Mouse (Mus musculus) embryonic facial prominence, embryonic 13.5 days (tissue): ENCODE results near the gene Fbxl14. TPM values are rescaled to one million over a fixed set of nuclear protein-coding genes. Genes with fewer than 3 reads are reported as not detected.

ENCODE experiments used
- ATAC-seq: fragments of 200-750 bp; cut with Nextera tagmentation; 2 replicates; pipeline ENCODE4 v1.8.0; 2017; ENCODE audit warnings: low read depth; ENCODE audit not compliant: insufficient number of reproducible peaks, insufficient read depth, low FRiP score, low TSS enrichment
- H3K27ac ChIP-seq: fragments of 300-500 bp; sonication (generic); 2 replicates; pipeline ENCODE4 v1.5.1; 2015; ENCODE audit warnings: moderate library complexity, mild to moderate bottlenecking, inconsistent platforms
- H3K27me3 ChIP-seq: fragments of 300-500 bp; sonication (generic); 2 replicates; pipeline ENCODE4 v1.6.1; 2015; ENCODE audit warnings: mild to moderate bottlenecking, inconsistent platforms
- H3K36me3 ChIP-seq: fragments of 300-500 bp; sonication (generic); 2 replicates; pipeline ENCODE4 v1.6.1; 2015; ENCODE audit warnings: mild to moderate bottlenecking, inconsistent platforms
- H3K4me1 ChIP-seq: fragments of 300-500 bp; sonication (generic); 2 replicates; pipeline ENCODE4 v1.6.1; 2015; ENCODE audit warnings: inconsistent platforms
- H3K4me2 ChIP-seq: fragments of 300-500 bp; sonication (generic); 2 replicates; pipeline ENCODE4 v1.6.1; 2015; ENCODE audit warnings: moderate library complexity, mild to moderate bottlenecking, inconsistent platforms
- H3K4me3 ChIP-seq: fragments of 300-500 bp; sonication (generic); 2 replicates; pipeline ENCODE4 v1.5.1; 2015; ENCODE audit warnings: mild to moderate bottlenecking, inconsistent platforms
- H3K9ac ChIP-seq: fragments of 300-500 bp; sonication (generic); 2 replicates; pipeline ENCODE4 v1.6.1; 2015; ENCODE audit warnings: mild to moderate bottlenecking, inconsistent platforms
- H3K9me3 ChIP-seq: fragments of 300-500 bp; sonication (generic); 2 replicates; pipeline ENCODE4 v1.6.1; 2016; ENCODE audit warnings: inconsistent platforms
- WGBS: fragments of 180-500 bp; shearing (Covaris S2); methylation state at CpG from one replicate; pipeline ENCODE4 v1.1.7; 2015; ENCODE audit warnings: mixed read lengths; 5-methylcytosine and 5-hydroxymethylcytosine counted together
- polyA plus RNA-seq: library from polyadenylated mRNA; unstranded; fragments of >200 nt; fragmentation: Nextera tagmentation; extraction: Ambion mirVana; gene quantifications from 2 replicates; pipeline ENCODE4 v1.2.1, GENCODE M21; 2015

The Fbxl14 gene
- polyA plus RNA-seq, 1 experiment from 2014 or later = 3.8 TPM

DNA sequence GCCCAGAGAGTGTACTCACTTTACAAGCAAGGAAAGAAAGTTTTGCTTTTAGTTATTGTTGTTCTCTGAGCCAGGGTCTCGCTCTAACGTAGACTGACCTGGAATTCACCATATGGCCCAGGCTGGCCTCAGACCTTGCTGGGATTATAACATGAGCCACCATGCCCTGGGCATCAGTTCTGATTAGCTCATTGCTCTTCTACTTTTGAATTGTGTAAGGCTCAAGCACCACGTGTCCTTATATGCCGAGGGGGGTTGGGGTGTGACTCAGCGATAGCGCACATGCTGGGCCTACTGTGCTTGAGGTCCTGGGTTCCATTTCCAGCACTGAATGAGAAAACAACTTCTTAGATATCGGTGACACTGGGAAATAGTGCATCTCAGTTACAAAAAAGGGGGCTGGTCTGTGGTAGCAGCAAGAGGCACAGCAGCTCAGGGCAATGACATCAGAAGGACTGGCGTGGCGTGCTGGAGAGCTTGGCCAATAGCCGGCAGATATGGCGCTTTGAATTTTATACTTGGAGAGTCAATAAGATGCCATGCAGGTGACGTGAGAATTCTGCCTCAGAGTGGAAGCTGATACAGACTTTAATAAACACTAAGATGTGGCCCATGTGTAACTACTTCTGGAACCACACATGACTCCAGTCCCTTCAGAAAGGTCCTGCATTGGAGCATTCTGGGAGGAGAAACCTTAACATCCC is 7.1 kb downstream of the Fbxl14 start:
- no peak overlapping the region for H3K4me3 ChIP-seq
- no peak overlapping the region for H3K4me2 ChIP-seq
- no peak for ATAC-seq
- peaks cover 22% of the 10 kb centered on the region for H3K36me3 ChIP-seq
- H3K9ac ChIP-seq = no peak overlapping the region
- H3K27ac ChIP-seq = no peak overlapping the region
- H3K9me3 ChIP-seq = no peaks in the 10 kb centered on the region
- WGBS = 78% methylated on average over 12 of the region's 12 CpGs
- peaks cover 57% of the 10 kb centered on the region for H3K4me1 ChIP-seq
- H3K27me3 ChIP-seq = no peaks in the 10 kb centered on the region

DNA sequence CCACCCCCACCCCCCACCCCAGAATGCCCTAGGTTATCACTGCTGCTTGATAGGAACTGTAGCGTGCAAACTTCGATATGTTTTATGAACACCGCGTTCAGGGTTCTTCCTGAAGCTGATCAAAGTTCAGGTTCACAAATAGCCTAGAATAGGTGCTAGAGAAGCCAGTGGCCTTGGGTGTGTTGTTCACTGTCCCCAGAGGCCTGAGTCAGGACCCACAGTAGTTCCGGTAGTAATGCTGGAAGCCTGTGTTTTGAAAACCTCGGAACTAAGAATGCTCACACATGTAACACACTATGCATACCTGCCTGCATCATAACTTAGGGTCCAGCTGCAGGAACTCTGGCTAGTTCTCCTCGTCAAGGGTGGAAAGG is 7.6 kb downstream of the Fbxl14 start:
- H3K27me3 ChIP-seq = no peaks in the 10 kb centered on the region
- no peak overlapping the region for H3K9ac ChIP-seq
- H3K36me3 ChIP-seq = peaks cover 22% of the 10 kb centered on the region
- H3K27ac ChIP-seq = no peak overlapping the region
- no peak overlapping the region for H3K4me3 ChIP-seq
- H3K9me3 ChIP-seq = no peaks in the 10 kb centered on the region
- no peak overlapping the region for H3K4me2 ChIP-seq
- 88% methylated on average over 7 of the region's 7 CpGs for WGBS
- peaks cover 53% of the 10 kb centered on the region for H3K4me1 ChIP-seq
- no peak for ATAC-seq

GRCm38 (mm10) chr6:119487619-119488018 is 8.2 kb downstream of the Fbxl14 start:
- Histone ChIP-seq H3K4me3 (no peak overlapping the region), H3K4me2 (no peak overlapping the region), H3K36me3 (peaks cover 22% of the 10 kb centered on the region), H3K9ac (no peak overlapping the region), H3K4me1 (peaks cover 52% of the 10 kb centered on the region), H3K27me3 (no peaks in the 10 kb centered on the region), H3K27ac (no peak overlapping the region), H3K9me3 (no peaks in the 10 kb centered on the region)
- no peak for ATAC-seq
- WGBS = 84% methylated on average over 9 of the region's 9 CpGs

- Histone ChIP-seq H3K4me3 (no peak overlapping the region), H3K27ac (no peak overlapping the region), H3K27me3 (no peaks in the 10 kb centered on the region), H3K9me3 (no peaks in the 10 kb centered on the region), H3K36me3 (peaks cover 3% of the 10 kb centered on the region), H3K4me1 (peaks cover 32% of the 10 kb centered on the region), H3K4me2 (peak overlapping the region; percentile 49), H3K9ac (no peak overlapping the region)
- ATAC-seq = no peak
- 3% methylated on average over 5 of the region's 5 CpGs for WGBS
These were observed 10.3 kb downstream of the Fbxl14 start for GRCm38 (mm10) chr6:119489765-119490164.

DNA sequence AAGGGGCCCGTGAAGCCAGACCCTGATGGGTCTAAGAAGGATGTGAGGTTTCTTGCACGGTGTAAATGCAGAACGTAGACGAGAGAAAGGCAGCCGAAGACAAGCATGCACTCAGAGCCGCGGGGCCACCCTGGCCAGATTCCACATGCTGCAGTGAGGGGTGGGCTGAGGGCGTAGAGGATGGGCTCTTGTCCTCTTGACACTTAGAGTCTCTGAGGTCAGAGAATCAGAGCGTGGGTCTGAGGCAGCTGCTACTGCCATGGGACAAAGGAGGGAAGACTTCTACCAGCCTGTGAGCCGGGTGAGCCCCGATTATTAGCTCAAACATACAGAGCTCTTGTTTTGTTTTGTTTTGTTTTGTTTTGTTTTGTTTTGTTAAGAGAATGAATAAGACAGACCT is 11.1 kb downstream of the Fbxl14 start:
- Histone ChIP-seq H3K4me2 (peak overlapping the region; percentile 49), H3K4me3 (peak overlapping the region; percentile 14; the same call in 1 of the 2 replicates), H3K9ac (peak overlapping the region; percentile 61), H3K36me3 (no peaks in the 10 kb centered on the region), H3K9me3 (no peaks in the 10 kb centered on the region), H3K4me1 (peaks cover 29% of the 10 kb centered on the region), H3K27ac (0 out of 2 replicates have a peak overlapping the region, but pooled peaks have one; percentile 12), H3K27me3 (no peaks in the 10 kb centered on the region)
- 17% methylated on average over 11 of the region's 11 CpGs for WGBS
- ATAC-seq = no peak

GRCm38 (mm10) chr6:119491006-119491405 is 11.5 kb downstream of the Fbxl14 start:
- Histone ChIP-seq H3K27me3 (no peaks in the 10 kb centered on the region), H3K36me3 (no peaks in the 10 kb centered on the region), H3K27ac (no peak overlapping the region), H3K4me3 (no peak overlapping the region), H3K4me2 (peak overlapping the region; percentile 49; the same call in 1 of the 2 replicates), H3K9me3 (no peaks in the 10 kb centered on the region), H3K4me1 (peaks cover 26% of the 10 kb centered on the region), H3K9ac (0 out of 2 replicates have a peak overlapping the region, but pooled peaks have one; percentile 40)
- 30% methylated on average over 11 of the region's 11 CpGs for WGBS
- no peak for ATAC-seq

GRCm38 (mm10) chr6:119491997-119492629 is 12.6 kb downstream of the Fbxl14 start:
- Histone ChIP-seq H3K9me3 (no peaks in the 10 kb centered on the region), H3K9ac (no peak overlapping the region), H3K4me1 (peaks cover 21% of the 10 kb centered on the region), H3K27me3 (no peaks in the 10 kb centered on the region), H3K4me2 (no peak overlapping the region), H3K36me3 (no peaks in the 10 kb centered on the region), H3K4me3 (no peak overlapping the region), H3K27ac (no peak overlapping the region)
- ATAC-seq = no peak
- WGBS = 50% methylated on average over 9 of the region's 9 CpGs

DNA sequence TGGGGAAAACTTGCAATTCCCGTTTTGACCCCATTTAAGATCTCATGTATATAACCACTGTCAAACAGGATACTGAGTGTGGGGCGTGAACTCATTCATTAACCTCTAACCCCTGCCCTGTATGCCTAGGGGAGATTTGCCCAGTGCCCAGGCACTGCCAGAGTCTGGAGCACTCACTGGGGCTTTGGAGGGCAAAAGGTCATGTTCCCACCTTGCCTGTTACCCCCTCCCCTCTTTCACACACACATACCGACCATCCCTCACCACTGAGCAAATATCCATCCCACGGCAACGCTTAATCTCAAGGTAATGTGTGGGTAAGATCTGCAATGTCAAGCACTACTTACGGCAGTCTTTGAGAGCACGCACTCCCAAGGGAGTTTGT is 13.2 kb downstream of the Fbxl14 start:
- H3K9ac ChIP-seq = no peak overlapping the region
- no peaks in the 10 kb centered on the region for H3K36me3 ChIP-seq
- H3K4me3 ChIP-seq = no peak overlapping the region
- no peak overlapping the region for H3K4me2 ChIP-seq
- no peak overlapping the region for H3K27ac ChIP-seq
- H3K4me1 ChIP-seq = peaks cover 21% of the 10 kb centered on the region
- WGBS = 39% methylated on average over 7 of the region's 7 CpGs
- no peak for ATAC-seq
- no peaks in the 10 kb centered on the region for H3K27me3 ChIP-seq
- H3K9me3 ChIP-seq = no peaks in the 10 kb centered on the region

DNA sequence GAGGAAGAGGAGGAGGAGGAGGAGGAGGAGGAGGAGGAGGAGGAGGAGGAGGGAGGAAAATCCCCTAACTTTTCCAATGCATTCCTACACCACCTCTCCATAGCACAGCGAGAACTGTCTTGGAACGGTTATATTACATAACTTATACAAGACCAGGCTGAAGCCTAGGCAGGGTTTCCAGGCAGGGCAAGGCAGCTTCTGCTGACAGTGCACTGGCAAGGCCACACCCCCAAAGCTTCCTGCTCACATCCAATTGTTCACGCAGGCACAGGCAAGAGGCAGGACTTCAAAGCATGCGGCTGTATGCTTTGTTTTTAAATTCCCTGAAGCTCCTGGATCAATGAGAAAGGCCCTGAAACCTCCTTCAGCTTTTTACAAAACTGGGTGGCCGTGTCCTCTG is 19.8 kb downstream of the Fbxl14 start:
- H3K36me3 ChIP-seq = no peaks in the 10 kb centered on the region
- H3K27me3 ChIP-seq = no peaks in the 10 kb centered on the region
- H3K4me1 ChIP-seq = peaks cover 14% of the 10 kb centered on the region; the same call in 1 of the 2 replicates
- no peak overlapping the region for H3K4me2 ChIP-seq
- H3K9me3 ChIP-seq = no peaks in the 10 kb centered on the region
- peak; percentile 69; the same call in 1 of the 2 replicates for ATAC-seq
- WGBS = 16% methylated on average over 5 of the region's 5 CpGs
- no peak overlapping the region for H3K4me3 ChIP-seq
- 0 out of 2 replicates have a peak overlapping the region, but pooled peaks have one; percentile 39 for H3K27ac ChIP-seq
- H3K9ac ChIP-seq = no peak overlapping the region

- H3K9ac ChIP-seq = no peak overlapping the region
- no peak for ATAC-seq
- peaks cover 14% of the 10 kb centered on the region; the same call in 1 of the 2 replicates for H3K4me1 ChIP-seq
- H3K4me2 ChIP-seq = no peak overlapping the region
- no peak overlapping the region for H3K4me3 ChIP-seq
- no peak overlapping the region for H3K27ac ChIP-seq
- no peaks in the 10 kb centered on the region for H3K9me3 ChIP-seq
- H3K27me3 ChIP-seq = no peaks in the 10 kb centered on the region
- H3K36me3 ChIP-seq = no peaks in the 10 kb centered on the region
- 56% methylated on average over 5 of the region's 5 CpGs for WGBS
These were observed 20.6 kb downstream of the Fbxl14 start for GRCm38 (mm10) chr6:119500086-119500485.

DNA sequence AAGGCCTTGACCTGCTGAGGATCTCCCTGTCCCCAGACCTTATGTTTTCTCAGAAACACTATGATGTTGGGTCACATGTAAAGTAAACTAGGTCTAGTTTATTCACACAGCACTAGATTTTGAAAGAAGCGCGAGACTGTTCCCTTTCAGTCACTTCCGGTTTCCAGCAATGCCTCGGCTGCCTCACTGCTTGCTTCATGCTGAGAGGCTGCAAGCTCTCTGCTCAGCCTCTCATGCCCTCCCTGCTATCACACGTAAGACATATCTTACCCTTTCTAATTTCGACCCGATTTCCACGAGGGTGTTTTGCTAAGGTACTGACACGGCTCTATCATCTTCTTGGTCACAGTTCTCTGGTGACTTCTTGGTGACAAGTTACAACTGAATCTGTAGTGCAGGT is 22.6 kb downstream of the Fbxl14 start:
- Histone ChIP-seq H3K27ac (no peak overlapping the region), H3K27me3 (no peaks in the 10 kb centered on the region), H3K4me1 (peaks cover 14% of the 10 kb centered on the region; the same call in 1 of the 2 replicates), H3K4me3 (no peak overlapping the region), H3K4me2 (no peak overlapping the region), H3K9ac (no peak overlapping the region), H3K36me3 (no peaks in the 10 kb centered on the region), H3K9me3 (no peaks in the 10 kb centered on the region)
- WGBS = 55% methylated on average over 9 of the region's 9 CpGs
- ATAC-seq = no peak

- Histone ChIP-seq H3K4me1 (peaks cover 8% of the 10 kb centered on the region; the same call in 1 of the 2 replicates), H3K9me3 (no peaks in the 10 kb centered on the region), H3K36me3 (no peaks in the 10 kb centered on the region), H3K27me3 (no peaks in the 10 kb centered on the region), H3K27ac (no peak overlapping the region), H3K4me3 (no peak overlapping the region), H3K9ac (no peak overlapping the region), H3K4me2 (no peak overlapping the region)
- WGBS = 88% methylated on average over 8 of the region's 8 CpGs
- no peak for ATAC-seq
These were observed 25.3 kb downstream of the Fbxl14 start for GRCm38 (mm10) chr6:119504756-119505155.
